Mouse (Mus musculus): ENCODE data around the gene Myom3. TPM values are rescaled to one million over a fixed set of nuclear protein-coding genes. Genes with fewer than 3 reads are reported as not detected.

Gene Myom3
- total RNA-seq, 2 experiments from 2014 or later = 31.1 to 100 TPM

DNA sequence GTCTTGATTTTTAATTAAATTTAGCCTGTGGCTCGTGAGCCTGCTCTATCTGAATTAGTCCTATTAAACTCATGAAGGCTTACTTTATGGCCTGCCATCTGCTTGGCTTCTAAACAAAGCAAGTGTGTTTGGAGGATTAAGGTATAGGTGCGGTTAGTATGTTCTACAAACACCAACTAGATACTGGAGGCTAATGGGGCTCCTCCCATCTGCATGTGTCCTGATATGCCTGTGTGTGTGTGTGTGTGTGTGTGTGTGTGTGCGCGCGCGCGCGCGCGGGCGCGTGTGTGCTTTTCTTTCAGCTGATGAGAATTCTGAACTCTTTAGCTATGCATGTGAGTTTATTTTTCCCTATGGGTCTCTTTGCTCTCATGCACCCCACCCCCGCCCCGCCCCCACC is 19.8 kb upstream of the Myom3 start:
- intact Hi-C loops (cut with DNase I) = no loop called here
- Histone ChIP-seq H3K4me3 (no peak overlapping the region), H3K27ac (no peak overlapping the region)
- DNase-seq = no peak
- no peak for TF ChIP-seq CTCF (IDR thresholded peaks at IDR 0.05)

DNA sequence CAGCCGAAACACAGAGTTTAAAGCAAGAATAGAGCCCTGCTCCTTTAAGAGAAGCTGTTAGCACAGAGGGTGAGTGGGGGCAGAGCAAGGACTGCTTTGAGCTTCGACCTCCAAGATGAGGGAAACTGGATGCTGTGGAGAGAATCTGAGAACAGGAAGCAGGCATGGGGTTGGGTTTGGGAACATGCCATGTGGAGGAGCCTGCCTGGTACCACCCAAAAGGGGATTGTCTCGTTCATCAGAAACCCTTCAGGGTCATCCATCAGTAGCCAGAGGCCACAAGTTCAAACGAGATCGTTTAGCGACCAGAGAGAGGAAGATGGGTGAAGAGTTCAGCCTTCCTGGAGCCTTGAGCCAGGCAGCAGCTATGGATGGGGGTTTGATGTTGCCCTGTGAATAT is 16.0 kb upstream of the Myom3 start:
- no peak overlapping the region for H3K27ac ChIP-seq
- no peak overlapping the region for H3K4me3 ChIP-seq
- DNase-seq = no peak
- intact Hi-C loops (cut with DNase I) = no loop called here
- no peak for TF ChIP-seq CTCF (IDR thresholded peaks at IDR 0.05)

DNA sequence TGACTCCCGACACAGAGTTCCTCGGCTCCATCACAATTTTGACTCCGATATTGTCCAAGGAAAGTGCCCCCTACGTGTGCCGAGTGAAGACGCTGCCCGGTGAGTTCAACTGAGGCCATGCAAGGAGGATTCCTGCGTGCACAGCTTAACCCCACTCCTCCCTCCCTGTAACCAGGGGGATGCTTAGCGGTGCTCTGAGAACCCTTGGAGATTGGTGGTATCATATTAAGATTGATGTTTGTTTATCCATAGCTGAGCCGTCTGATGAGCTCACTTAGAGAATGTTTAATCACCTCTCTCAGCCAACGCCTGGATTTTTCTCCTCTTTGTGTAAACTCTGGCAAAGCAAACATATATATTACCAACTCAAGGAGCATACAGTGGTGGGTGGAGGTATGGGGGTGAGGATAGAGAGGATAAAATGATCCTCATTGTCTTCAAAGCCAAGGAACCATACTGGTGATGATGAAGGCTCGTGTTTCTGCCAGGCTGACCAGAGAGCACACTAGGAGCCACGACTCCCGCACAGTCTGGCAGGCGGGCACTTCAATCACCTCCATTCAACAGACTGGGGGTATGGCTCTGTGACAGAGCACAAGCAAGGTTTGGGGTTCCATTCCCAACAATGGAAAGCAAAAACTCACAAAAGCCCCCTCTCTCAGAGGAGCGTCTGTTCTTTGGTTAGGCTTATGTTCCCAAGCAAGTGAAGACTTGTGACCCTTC is 14.6 kb upstream of the Myom3 start:
- no peak for TF ChIP-seq CTCF (IDR thresholded peaks at IDR 0.05)
- H3K27ac ChIP-seq = peak overlapping the region; percentile 58; the same call in 1 of the 2 replicates
- no peak overlapping the region for H3K4me3 ChIP-seq
- intact Hi-C loops (cut with DNase I) = no loop called here
- no peak for DNase-seq

DNA sequence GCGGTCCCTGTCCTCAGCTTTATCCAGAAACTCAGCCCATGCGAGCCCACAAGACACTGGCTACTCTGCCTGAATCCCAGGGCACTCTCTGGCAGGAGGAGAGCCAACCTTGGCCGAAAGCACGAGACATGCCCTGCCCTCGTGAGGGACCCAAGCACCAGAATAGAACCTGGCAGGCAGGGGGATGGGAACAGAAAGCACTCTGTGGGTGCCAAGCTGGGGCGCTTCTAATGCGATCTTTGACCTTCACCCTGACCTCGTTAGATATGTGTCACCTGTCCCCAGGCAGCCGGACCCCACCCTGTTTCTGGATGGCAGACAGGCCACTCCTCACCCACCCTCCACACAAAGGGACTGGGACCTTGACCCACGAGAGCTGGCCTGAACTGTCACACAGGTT is 13.9 kb upstream of the Myom3 start:
- H3K27ac ChIP-seq = peak overlapping the region; percentile 58
- peak; percentile 85 for DNase-seq

DNA sequence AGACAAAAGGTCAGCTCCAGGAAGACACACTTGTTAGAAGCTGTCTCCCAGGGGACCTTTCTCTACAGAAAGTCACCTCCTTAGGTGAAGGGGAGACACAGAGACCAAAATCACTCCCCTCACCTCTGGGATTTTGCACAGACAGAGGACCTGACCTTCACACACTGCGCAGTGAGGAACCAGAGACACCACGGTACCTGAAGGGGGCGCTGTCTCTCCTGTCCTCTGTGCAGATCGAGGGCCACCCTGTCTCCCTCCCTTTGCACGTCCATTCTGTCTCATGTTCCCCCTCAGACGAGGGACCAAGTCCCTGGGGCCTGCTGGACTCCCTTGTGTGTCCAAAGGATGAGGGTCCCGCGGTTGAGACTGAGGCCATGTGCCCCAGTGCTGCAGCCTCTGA is 8.6 kb upstream of the Myom3 start:
- no peak overlapping the region for H3K4me3 ChIP-seq
- no peak overlapping the region for H3K27ac ChIP-seq
- intact Hi-C loops (cut with DNase I) = no loop called here
- no peak for DNase-seq
- no peak; the same call in 1 of the 2 replicates for TF ChIP-seq CTCF (IDR thresholded peaks at IDR 0.05)

More for the DNA sequence above, 13.9 kb upstream of the Myom3 start:
- no peak overlapping the region for H3K4me3 ChIP-seq
- no peak for TF ChIP-seq CTCF (IDR thresholded peaks at IDR 0.05)
- intact Hi-C loops (cut with DNase I) = no loop called here

DNA sequence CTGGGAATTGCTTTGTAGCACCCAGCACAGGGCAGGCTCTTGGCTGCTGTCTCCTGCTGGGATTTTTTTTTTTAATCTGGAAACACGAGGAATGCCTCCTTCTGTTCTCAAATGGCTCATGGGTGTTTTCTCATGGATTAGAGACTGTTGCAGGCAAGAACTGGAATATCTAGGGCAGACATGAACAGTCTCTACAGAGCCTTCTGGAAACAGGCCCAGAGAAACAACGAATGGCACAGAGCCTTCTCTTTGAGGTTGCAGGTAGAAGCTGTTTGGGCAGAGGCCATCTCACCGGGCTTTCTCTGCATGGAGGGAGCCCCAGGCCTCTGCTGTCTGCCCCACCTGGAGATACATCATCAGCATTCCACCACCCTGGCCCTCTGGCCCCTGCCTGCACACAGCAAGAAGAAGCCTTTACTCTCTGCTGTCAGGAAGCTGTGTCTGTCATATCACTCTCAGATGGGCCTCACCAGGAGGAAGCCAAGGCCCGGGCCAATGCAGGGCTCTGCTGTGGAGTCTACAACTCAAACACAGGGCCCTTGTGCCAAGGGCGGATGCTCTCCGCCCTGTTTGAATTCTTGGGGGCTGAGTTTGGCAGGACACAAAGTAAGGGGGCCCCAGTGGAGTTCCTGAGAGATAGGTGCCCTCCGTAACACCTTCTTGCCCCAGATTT is 7.3 kb upstream of the Myom3 start:
- no peak for TF ChIP-seq CTCF (IDR thresholded peaks at IDR 0.05)
- no peak overlapping the region for H3K4me3 ChIP-seq
- H3K27ac ChIP-seq = no peak overlapping the region
- DNase-seq = no peak
- intact Hi-C loops (cut with DNase I) = no loop called here

DNA sequence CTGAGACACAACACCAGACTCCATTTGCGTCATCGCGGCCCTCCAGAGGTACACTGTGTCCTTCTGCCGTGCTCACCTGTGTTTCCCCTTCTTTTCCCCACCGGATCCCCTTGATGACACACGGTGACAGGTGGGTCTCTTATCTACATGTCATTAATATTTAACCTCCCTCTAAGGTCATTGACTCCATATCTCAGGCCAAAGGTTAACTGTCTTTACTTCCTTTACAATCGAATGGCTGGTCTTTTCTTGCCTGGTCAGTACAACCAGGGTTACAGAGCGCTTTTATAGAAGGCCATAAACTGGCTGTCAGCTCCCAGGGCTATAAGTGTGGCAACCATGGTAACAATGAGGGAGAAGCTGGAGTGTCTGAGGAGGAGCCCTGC is 6.7 kb upstream of the Myom3 start:
- no peak for TF ChIP-seq CTCF (IDR thresholded peaks at IDR 0.05)
- DNase-seq = no peak
- H3K4me3 ChIP-seq = no peak overlapping the region
- no peak overlapping the region for H3K27ac ChIP-seq
- intact Hi-C loops (cut with DNase I) = no loop called here

DNA sequence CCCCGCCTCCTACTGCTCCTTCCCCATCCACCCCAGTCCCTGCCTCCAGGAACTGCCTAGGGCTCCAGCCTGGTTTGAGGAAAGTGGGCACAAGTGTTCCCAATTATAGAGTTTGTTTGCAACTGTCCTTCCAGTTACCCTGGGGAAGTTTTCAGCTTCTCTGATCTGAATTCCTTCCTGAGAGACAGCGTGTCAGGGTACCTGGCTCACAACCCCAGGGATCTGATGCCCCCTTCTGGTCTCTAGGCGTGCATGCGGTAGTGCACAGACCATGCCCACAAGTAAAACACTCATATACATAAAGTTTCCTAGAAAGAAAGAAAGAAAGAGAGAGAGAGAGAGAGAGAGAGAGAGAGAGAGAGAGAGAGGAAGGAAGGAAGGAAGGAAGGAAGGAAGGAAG is 1.2 kb upstream of the Myom3 start:
- no peak for DNase-seq
- Histone ChIP-seq H3K4me3 (no peak overlapping the region), H3K27ac (no peak overlapping the region)
- intact Hi-C loops (cut with DNase I) = no loop called here
- peak; percentile 40; the same call in 1 of the 2 replicates for TF ChIP-seq CTCF (IDR thresholded peaks at IDR 0.05)

DNA sequence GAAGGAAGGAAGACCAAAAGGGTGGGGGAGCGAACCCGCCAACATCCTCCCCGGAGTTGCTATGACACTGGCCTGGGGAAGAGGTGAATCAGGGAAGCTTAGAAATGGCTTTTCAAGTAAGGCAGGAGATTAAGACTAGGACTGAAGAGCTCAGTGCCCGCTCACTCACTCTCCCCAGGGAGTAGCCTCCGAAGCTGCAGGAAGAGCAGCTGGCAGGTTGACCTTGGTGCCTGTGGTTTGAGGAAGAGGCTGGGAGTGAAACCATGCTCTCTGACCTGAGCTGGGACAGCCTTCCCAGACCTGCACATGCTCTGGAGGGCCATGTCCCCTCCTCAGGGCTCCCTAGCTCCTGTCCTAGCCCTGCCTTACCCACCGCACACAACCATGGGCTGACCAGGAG is 690 bp upstream of the Myom3 start:
- Histone ChIP-seq H3K27ac (peak overlapping the region; percentile 35), H3K4me3 (no peak overlapping the region)
- TF ChIP-seq CTCF (IDR thresholded peaks at IDR 0.05) = no peak
- DNase-seq = no peak
- intact Hi-C loops (cut with DNase I) = no loop called here

DNA sequence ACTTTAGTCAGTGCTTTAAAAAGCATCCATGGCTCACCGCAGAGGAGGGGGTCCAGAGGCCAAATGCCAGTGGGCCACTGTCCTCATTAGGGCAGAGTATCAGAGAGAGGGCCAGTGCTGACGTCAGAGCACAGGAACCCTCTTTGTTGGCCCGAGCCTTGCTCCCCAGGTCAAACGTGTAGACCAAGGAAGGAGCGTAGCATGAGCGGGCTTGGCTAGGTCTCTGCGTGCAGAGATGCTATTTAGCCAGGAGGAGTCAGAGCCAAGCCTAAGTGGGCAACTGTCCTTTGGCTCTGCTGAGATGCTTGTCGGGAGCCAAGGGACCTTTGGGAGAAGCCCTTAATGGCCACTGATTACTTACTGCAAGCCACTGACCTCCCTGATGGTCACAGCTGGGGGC is 1.5 kb downstream of the Myom3 start:
- Histone ChIP-seq H3K4me3 (peak overlapping the region; percentile 56), H3K27ac (peak overlapping the region; percentile 70; the same call in 1 of the 2 replicates)
- TF ChIP-seq CTCF (IDR thresholded peaks at IDR 0.05) = no peak
- intact Hi-C loops (cut with DNase I) = no loop called here
- peak; percentile 61 for DNase-seq

DNA sequence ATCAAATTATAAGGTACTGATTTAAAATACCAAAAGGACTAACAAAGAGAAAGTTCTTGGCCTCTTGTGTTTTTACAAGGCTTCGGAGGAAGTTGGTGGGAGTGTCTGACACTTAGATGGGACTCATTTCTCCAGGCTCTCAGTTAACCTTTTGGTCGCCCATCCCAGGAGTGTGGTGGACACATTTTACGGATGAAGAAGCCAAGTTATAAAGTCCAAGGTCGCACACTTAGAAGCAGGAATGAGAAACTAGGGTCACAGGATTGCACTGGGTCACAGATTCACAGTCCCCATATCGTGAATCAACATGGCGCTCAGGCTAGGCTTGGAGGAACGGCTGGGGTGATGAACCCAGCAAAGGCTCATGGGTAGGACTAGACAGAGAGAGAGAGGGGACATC is 2.1 kb downstream of the Myom3 start:
- no peak for TF ChIP-seq CTCF (IDR thresholded peaks at IDR 0.05)
- Histone ChIP-seq H3K4me3 (no peak overlapping the region), H3K27ac (no peak overlapping the region)
- intact Hi-C loops (cut with DNase I) = no loop called here
- no peak for DNase-seq

DNA sequence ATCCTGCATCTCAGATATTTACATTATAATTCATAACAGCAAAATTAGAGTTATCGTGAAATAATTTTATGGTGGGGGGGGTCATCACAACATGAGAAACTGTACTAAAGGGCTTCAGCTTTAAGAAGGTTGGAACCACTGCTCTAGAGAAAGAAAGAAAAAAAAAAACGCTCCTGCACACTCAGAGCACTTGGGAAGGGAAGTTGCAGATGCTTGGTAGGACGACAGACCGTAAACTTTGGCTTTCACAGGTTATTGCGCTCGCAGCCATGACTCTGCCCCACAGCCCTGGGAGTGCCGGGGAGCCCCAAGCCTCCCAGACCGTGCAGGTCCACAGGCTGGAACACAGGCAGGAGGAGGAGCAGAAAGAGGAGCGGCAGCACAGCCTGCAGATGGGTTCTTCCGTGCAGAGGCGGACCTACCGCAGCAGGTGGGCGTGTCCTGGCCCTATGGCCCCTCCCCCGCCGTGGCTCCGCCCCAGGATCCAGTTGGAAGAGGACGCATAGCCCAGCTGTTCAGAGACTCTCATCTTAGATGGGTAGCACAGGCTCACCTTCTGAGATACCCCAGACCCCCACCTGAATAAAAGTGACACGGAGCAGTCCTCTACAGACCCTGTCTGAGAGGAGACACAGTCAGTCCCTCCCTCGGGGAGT is 2.9 kb downstream of the Myom3 start:
- TF ChIP-seq CTCF (IDR thresholded peaks at IDR 0.05) = no peak
- peak; percentile 74 for DNase-seq
- intact Hi-C loops (cut with DNase I) = no loop called here
- no peak overlapping the region for H3K27ac ChIP-seq
- peak overlapping the region; percentile 58 for H3K4me3 ChIP-seq

DNA sequence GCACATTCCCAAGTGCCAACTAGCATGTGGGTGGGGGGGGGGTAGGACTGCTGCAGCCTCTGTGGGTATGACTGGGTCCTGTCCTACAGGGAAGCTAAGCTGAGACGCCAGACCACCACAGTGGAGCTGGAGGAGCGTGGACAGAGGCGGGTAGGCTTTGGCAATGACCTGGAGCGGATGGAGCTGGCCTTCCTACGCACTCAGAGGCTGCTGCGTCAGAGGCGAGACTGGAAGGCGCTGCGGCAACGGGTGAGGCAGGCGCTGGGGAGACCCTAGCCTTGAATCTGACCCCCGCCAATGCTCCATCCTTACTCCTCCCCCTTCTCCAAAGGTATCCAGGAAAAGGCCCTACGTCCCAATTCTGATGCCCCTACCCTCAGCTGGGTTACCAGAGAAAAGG is 5.2 kb downstream of the Myom3 start:
- intact Hi-C loops (cut with DNase I) = no loop called here

More for the DNA sequence above, 5.2 kb downstream of the Myom3 start:
- no peak overlapping the region for H3K4me3 ChIP-seq
- no peak for DNase-seq
- no peak overlapping the region for H3K27ac ChIP-seq
- no peak for TF ChIP-seq CTCF (IDR thresholded peaks at IDR 0.05)
